Mouse (Mus musculus): ENCODE measurements around the gene Npl.

DNA sequence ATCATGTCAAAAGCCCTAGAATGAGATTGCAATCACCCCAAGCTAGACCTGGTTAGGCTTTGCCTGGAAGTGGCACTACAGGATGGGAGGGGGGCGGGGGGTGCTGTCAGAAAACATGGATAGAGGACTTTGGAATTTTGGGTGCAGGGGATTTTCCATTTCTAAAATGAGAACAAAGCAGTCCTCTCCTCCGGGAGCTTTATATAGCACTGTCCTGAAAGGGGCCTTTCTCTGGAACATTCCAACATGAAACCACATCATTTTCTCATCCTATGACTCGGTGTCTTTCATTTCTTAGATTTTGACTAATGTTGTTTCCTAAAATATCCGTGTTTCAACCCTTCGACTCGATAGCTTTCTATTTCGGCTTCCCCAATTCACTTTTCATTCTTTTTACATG lies 14.9 kb upstream of the Npl start:
- TF ChIP-seq EP300 (IDR thresholded peaks at IDR 0.05; ENCODE audit: insufficient read depth, low read depth, low read length) (no peak), POLR2A (IDR thresholded peaks at IDR 0.05; ENCODE audit: insufficient read depth, low read length) (no peak), CTCF (IDR thresholded peaks at IDR 0.05; ENCODE audit: low read depth, low read length) (no peak)
